Mouse (Mus musculus) layer of hippocampus, postnatal 14 days (tissue): ENCODE data around the gene Cdkn2aipnl. TPM values are rescaled to one million over a fixed set of nuclear protein-coding genes. Genes with fewer than 3 reads are reported as not detected.

Experiments used
- DNase-seq, 2 experiments: peaks; one replicate each; pipeline ENCODE4 v3.0.0; 2021 to 2022; ENCODE audit warnings: low spot score in 2 of 2, mixed read lengths in 1 of 2
- long read RNA-seq, 2 experiments: library from polyadenylated mRNA; stranded (forward); transcript quantifications; one replicate each; pipeline ENCODE4 v2.0.0; 2021
- total RNA-seq, 2 experiments: library from RNA; stranded (reverse); gene quantifications; 2 replicates each; pipeline ENCODE4 v1.2.3; 2021

The Cdkn2aipnl gene
- total RNA-seq = 10 to 100 TPM; 28.7 to 33.7 TPM
- long read RNA-seq, experiment 1, transcript Cdkn2aipnl-201 (3 exons, 1,832 nt) = major isoform, 15 of 24 reads
- long read RNA-seq, experiment 1, partial matches to known transcripts = 4 of 24 reads
- long read RNA-seq, experiment 1, other reads (novel, unspliced or antisense) = 5 of 24 reads
- long read RNA-seq, experiment 2, transcript Cdkn2aipnl-201 (3 exons, 1,832 nt) = major isoform, 27 of 42 reads
- long read RNA-seq, experiment 2, partial matches to known transcripts = 11 of 42 reads
- long read RNA-seq, experiment 2, other reads (novel, unspliced or antisense) = 4 of 42 reads

GRCm38 (mm10) chr11:51967443-51968401 lies at the start of gene Cdkn2aipnl:
Cdkn2aipnl (plus strand) TSS chr11:51967661.
- peak; percentile 96 to 97 for DNase-seq

- no peak for DNase-seq
Observed at GRCm38 (mm10) chr11:51917951-51918350, 49.5 kb upstream of the Cdkn2aipnl start.

- DNase-seq = no peak
Observed at GRCm38 (mm10) chr11:51918576-51918975, 48.9 kb upstream of the Cdkn2aipnl start.

GRCm38 (mm10) chr11:51921355-51922125 lies 45.9 kb upstream of the Cdkn2aipnl start:
- peak in 1 of 2 experiments; percentile 21 for DNase-seq

GRCm38 (mm10) chr11:51922421-51922841 lies 45.0 kb upstream of the Cdkn2aipnl start:
- DNase-seq = no peak

DNA sequence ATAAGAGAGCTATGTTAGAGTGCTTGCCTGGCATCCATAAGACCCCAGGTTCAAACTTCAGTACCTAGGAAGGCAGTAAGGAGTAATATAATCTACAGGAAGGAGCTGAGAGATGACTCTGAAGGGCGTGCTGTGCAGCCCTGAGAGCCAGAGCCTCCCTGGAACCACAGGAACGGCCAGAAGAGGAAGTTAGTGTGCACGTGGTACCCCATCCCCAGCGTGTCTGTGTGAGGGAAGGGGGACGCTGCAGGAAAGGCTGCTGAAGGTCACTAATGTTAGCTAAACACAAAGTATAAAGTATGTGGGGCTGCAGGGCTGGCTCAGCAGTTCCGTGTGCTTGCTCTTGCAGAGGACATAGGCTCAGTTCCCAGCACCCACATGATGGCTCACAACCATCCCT lies 41.9 kb upstream of the Cdkn2aipnl start:
- no peak for DNase-seq

DNA sequence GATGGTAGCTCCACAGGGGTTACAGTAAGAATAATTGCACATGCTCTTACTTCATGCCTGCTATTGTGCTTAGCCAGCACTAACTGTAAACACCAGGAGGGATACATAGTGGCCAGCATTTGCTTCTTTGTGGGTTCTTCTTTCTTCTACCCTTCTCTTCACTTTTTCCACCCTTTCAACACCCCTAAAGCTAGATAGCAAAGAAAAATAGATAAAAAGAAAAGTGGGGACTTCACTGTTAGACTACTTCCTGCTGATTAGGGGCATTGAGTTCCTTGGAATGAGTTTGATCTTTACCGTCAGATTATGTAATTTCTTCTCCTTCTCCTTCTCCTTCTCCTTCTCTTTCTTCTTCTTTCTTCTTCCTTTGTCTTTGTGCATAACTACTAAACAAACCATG lies 41.1 kb upstream of the Cdkn2aipnl start:
- DNase-seq = no peak

DNA sequence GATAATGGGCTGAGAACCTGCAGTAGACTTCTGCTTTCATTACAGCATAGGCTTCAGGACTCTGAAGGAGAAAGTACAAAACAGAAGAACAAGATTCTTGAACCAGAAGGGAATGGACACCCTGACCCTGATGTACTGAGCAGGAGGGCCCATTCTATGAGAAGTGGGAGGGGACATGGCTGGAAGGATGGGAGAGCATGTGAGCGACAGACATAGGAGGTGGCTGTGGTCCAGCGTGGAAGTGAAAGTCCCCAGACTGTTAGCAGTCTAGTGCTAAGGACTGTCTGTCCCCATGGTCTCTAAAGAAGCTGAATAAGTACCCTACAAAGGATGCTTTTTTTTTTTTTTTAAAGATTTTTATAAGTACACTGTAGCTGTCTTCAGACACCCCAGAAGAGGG lies 40.4 kb upstream of the Cdkn2aipnl start:
- DNase-seq = peak in 1 of 2 experiments; percentile 21

GRCm38 (mm10) chr11:51931138-51931537 lies 36.3 kb upstream of the Cdkn2aipnl start:
- no peak for DNase-seq

DNA sequence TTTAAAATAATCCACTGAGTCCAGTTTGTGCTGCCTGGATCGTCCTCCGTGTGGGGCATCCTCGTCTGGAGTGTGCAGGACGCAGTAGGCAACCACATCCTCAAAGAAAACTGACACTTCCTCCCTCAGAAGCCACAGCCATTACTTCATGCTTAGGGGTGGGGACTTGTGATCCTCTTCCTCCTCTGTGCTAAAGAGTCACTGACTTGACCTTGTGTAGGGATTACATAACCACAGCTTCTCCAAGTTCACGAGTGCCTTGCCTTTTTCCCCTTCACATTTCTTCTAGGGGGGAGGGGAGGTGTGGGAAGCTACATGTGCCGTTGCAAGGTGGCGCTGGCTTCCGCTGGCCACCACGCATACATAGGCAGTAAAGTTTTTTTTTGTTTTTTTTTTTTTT lies 35.7 kb upstream of the Cdkn2aipnl start:
- DNase-seq = peak in 1 of 2 experiments; percentile 20

DNA sequence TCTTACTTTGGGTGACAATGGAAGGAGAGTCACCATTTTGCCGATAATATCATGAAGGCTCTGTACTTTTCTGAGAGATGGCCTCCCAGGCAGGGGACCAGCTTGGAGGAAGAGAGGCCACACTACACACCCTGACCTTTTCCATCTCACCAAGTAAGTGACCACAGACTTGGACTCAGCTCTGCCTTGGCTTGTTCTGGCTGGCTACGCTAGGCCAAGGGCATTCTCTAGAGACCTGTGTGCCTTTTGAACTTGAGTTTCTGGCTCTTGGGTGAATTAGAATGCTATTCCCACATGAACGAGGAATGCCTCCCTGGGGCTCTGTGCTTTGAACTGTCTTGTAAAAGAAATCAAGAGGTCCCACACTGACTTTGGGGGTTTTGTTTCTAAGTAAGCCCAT lies 33.2 kb upstream of the Cdkn2aipnl start:
- DNase-seq = no peak

- no peak for DNase-seq
Observed at GRCm38 (mm10) chr11:51935636-51936434, 31.6 kb upstream of the Cdkn2aipnl start.

GRCm38 (mm10) chr11:51937361-51937781 lies 30.1 kb upstream of the Cdkn2aipnl start:
- DNase-seq = no peak

GRCm38 (mm10) chr11:51938817-51939589 lies 28.5 kb upstream of the Cdkn2aipnl start:
- DNase-seq = no peak

DNA sequence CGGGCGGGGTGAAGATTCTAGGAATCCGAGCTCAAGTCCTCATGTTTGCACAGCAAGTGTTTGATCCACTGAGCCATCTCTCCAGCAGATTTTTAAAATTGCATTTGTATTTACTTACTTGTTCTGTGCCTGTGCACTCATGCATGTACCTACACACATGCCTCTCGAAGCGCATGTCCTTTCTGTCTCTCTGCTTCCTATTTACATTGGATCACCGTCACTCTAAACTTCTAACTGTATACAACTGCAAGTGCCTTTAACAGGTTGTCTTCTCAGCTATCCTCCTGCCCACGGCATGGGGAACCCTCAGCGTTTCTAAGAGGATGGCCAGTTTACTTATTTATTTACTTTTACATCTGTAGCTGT lies 27.9 kb upstream of the Cdkn2aipnl start:
- no peak for DNase-seq

GRCm38 (mm10) chr11:51940511-51940955 lies 26.9 kb upstream of the Cdkn2aipnl start:
- DNase-seq = peak; percentile 14 to 22

- peak in 1 of 2 experiments; percentile 18 for DNase-seq
Observed at GRCm38 (mm10) chr11:51942602-51943499, 24.6 kb upstream of the Cdkn2aipnl start.

DNA sequence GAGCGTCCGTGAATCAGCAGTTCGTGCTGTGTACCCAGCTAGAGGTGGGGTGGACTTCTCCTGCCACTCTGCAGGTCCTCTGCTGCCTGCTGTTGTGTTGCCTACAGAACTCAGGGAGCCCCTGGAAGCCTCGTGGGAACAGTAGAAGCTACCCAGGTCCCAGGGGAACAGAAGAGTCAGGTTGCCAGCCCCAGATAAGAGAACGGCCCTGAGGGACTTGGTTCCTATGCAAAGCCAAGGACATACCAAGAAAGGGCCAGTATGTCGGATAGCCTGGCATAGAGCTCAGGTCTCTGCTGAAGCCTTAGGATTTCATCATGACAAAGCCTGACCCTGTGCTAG lies 24.0 kb upstream of the Cdkn2aipnl start:
- no peak for DNase-seq

DNA sequence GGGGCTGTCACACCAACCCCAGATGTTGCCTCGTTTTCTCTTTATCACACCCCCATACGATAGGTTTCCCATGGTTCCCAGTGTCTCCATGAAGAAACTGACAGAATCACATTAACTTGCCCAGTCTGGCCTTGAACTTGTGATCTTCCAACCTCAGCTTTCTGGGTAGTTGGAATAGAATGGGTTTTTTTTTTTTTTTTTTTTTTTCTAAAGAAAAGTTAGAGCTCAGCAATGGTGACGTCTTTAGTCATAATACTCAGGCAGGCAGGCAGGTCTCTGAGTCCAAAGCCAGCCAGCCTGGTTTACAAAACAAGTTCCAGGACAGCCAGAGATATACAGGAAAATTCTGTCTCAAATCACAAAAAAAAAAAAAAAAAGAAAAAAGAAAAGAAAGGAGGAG lies 23.2 kb upstream of the Cdkn2aipnl start:
- no peak for DNase-seq
